Mouse (Mus musculus) small intestine, adult 2 months (tissue): Measurements from ENCODE around the gene Pi4k2a.

Source experiments
- CTCF ChIP-seq: fragments of 200-500 bp; IDR thresholded peaks from 2 replicates; pipeline ENCODE4 v1.5.1; 2012; ENCODE audit warnings: low read depth, mild to moderate bottlenecking, control low read depth, inconsistent platforms, low read length, moderate library complexity, mixed read lengths; ENCODE audit not compliant: insufficient replicate concordance, insufficient read length; ENCODE audit errors: extremely low read depth
- POLR2A ChIP-seq: fragments of 200-500 bp; IDR thresholded peaks from 2 replicates; pipeline ENCODE4 v1.6.1; 2012; ENCODE audit warnings: low read depth, mild to moderate bottlenecking, control low read depth, inconsistent platforms, low read length, moderate library complexity

DNA sequence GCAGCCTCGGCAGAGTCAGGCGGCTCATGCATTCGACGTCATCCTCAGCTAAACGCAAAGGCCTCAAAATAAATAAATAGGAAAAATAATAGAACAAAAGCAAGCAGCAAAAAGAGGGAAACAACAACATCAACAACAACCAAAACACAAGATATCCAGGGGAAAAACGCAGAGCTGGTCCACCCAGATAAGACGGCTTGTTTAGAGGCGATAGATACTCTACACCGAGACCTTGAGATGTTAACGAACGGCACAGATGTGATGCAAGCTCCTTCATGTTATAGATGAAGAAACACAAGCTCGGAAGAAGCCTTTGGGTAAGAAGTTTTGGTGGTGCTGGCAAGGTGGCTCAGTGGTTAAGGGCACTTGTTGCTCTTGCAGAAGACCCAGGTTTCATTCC, 11.3 kb upstream of the Pi4k2a start:
- TF ChIP-seq CTCF (no peak), POLR2A (no peak)
